Mouse (Mus musculus): ENCODE data around the gene Tm9sf1. TPM values are rescaled to one million over a fixed set of nuclear protein-coding genes. Genes with fewer than 3 reads are reported as not detected.

The Tm9sf1 gene
- total RNA-seq, 2 experiments from 2014 or later = 40.4 to 45.8 TPM

GRCm38 (mm10) chr14:55656935-55657334, 13.3 kb upstream of the Tm9sf1 start:
- H3K4me3 ChIP-seq = no peak overlapping the region
- H3K27ac ChIP-seq = no peak overlapping the region
- DNase-seq (ENCODE audit: low spot score in 2 of 2) = no peak
- TF ChIP-seq CTCF (conservative IDR thresholded peaks at IDR 0.05) = no peak

GRCm38 (mm10) chr14:55651528-55651927, 7.9 kb upstream of the Tm9sf1 start:
- H3K27ac ChIP-seq = peak overlapping the region; percentile 82; the same call in 1 of the 2 replicates
- no peak for TF ChIP-seq CTCF (conservative IDR thresholded peaks at IDR 0.05)
- no peak overlapping the region for H3K4me3 ChIP-seq
- DNase-seq (ENCODE audit: low spot score in 2 of 2) = no peak

- no peak for DNase-seq (ENCODE audit: low spot score in 2 of 2)
Measured at GRCm38 (mm10) chr14:55649884-55650283, 6.3 kb upstream of the Tm9sf1 start, which contains the start of gene Tssk4. Tssk4 (plus strand) TSS chr14:55650184.

GRCm38 (mm10) chr14:55644261-55644888, 769 bp upstream of the Tm9sf1 start:
- no peak for DNase-seq (ENCODE audit: low spot score in 2 of 2)
- Histone ChIP-seq H3K4me3 (peak overlapping the region; percentile 88), H3K27ac (peak overlapping the region; percentile 28; the same call in 1 of the 2 replicates)
- TF ChIP-seq CTCF (conservative IDR thresholded peaks at IDR 0.05) = no peak

More at GRCm38 (mm10) chr14:55649884-55650283, 6.3 kb upstream of the Tm9sf1 start, which contains the start of gene Tssk4:
- TF ChIP-seq CTCF (conservative IDR thresholded peaks at IDR 0.05) = no peak
- Histone ChIP-seq H3K27ac (no peak within 1 kb of the TSS), H3K4me3 (no peak within 1 kb of the TSS)

GRCm38 (mm10) chr14:55642679-55643059, 937 bp downstream of the Tm9sf1 start:
- H3K27ac ChIP-seq = peak overlapping the region; percentile 100

GRCm38 (mm10) chr14:55641291-55641690, 2.3 kb downstream of the Tm9sf1 start:
- no peak for TF ChIP-seq CTCF (conservative IDR thresholded peaks at IDR 0.05)

More at GRCm38 (mm10) chr14:55642679-55643059, 937 bp downstream of the Tm9sf1 start:
- DNase-seq (ENCODE audit: low spot score in 2 of 2) = no peak
- peak overlapping the region; percentile 88 for H3K4me3 ChIP-seq
- no peak for TF ChIP-seq CTCF (conservative IDR thresholded peaks at IDR 0.05)

GRCm38 (mm10) chr14:55640816-55641215, 2.8 kb downstream of the Tm9sf1 start:
- Histone ChIP-seq H3K27ac (no peak overlapping the region), H3K4me3 (no peak overlapping the region)
- TF ChIP-seq CTCF (conservative IDR thresholded peaks at IDR 0.05) = no peak
- no peak for DNase-seq (ENCODE audit: low spot score in 2 of 2)

More at GRCm38 (mm10) chr14:55641291-55641690, 2.3 kb downstream of the Tm9sf1 start:
- DNase-seq (ENCODE audit: low spot score in 2 of 2) = no peak
- Histone ChIP-seq H3K27ac (no peak overlapping the region), H3K4me3 (no peak overlapping the region)

GRCm38 (mm10) chr14:55637795-55638194, 5.8 kb downstream of the Tm9sf1 start, which contains the start of gene Gm49378:
Gm49378 (minus strand) TSS chr14:55637895.
- Histone ChIP-seq H3K27ac (no peak within 1 kb of the TSS), H3K4me3 (no peak within 1 kb of the TSS)
- DNase-seq (ENCODE audit: low spot score in 2 of 2) = no peak
- TF ChIP-seq CTCF (conservative IDR thresholded peaks at IDR 0.05) = no peak

GRCm38 (mm10) chr14:55635523-55636007, 8.0 kb downstream of the Tm9sf1 start, which contains the start of gene Ipo4:
Ipo4 (minus strand) TSS chr14:55635957.
- peak within 1 kb of the TSS; percentile 88 for H3K27ac ChIP-seq
- no peak for TF ChIP-seq CTCF (conservative IDR thresholded peaks at IDR 0.05)
- peak within 1 kb of the TSS; percentile 80 for H3K4me3 ChIP-seq
- peak; percentile 89 to 92 for DNase-seq (ENCODE audit: low spot score in 2 of 2)

- no peak; the same call in 1 of the 2 replicates for TF ChIP-seq CTCF (conservative IDR thresholded peaks at IDR 0.05)
- DNase-seq (ENCODE audit: low spot score in 2 of 2) = peak in 1 of 2 experiments; percentile 35
- peak overlapping the region; percentile 88 for H3K27ac ChIP-seq
- peak overlapping the region; percentile 80 for H3K4me3 ChIP-seq
Measured at GRCm38 (mm10) chr14:55634874-55635522, 8.6 kb downstream of the Tm9sf1 start.

- peak; percentile 91 for TF ChIP-seq CTCF (conservative IDR thresholded peaks at IDR 0.05)
- H3K4me3 ChIP-seq = no peak overlapping the region
- H3K27ac ChIP-seq = no peak overlapping the region
- peak in 1 of 2 experiments; percentile 31 for DNase-seq (ENCODE audit: low spot score in 2 of 2)
Measured at GRCm38 (mm10) chr14:55629312-55629711, 14.3 kb downstream of the Tm9sf1 start.

GRCm38 (mm10) chr14:55628077-55628827, 15.4 kb downstream of the Tm9sf1 start:
- DNase-seq (ENCODE audit: low spot score in 2 of 2) = no peak
- Histone ChIP-seq H3K27ac (no peak overlapping the region), H3K4me3 (no peak overlapping the region)
- no peak for TF ChIP-seq CTCF (conservative IDR thresholded peaks at IDR 0.05)

Data from layer of hippocampus, adult 2 months (tissue).